Mouse (Mus musculus): ENCODE results near the gene Tssk4.

Tssk4 gene

DNA sequence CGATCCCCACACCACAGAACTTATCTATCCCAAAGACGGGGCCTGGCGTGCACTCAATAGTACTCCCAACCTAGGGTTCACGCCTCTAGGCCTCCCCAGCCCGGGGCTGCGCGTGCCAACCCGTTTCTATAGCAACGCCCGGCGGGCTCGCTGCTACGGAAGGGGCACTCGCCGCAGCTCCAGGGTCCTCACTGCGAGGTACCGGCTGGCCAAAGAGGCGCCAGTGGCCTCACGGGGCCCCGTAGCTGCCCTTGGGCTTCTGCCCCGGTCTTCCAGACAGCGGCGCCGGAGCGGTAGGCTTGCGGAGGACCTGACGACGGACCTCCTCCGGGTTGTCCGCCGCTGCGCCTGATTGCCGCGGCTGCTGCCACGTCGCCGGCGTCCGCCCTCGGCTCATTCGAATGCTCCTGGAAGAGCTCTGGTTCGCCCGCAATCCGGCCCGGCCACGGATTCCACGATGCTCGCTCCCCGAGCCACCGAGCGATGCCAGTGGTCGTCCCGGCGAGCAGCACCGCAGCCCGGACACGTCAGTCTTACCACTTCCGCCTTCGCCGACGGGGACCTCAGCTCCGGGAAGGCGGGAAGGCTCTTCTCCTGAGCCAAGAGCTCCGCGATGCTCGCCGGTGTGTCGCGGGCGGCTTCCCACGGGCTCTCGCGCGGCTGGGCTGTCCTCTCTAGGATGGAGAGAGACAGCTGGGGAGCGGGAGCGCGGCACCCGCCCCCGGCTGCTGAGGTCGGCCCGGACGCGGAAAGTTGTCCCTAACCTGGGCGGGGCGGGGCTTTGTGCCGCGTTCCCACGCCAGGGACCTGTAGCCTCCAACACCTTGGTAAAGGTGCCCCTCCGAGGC, 6.7 kb upstream of the Tssk4 start, which contains the start of gene Tm9sf1:
Gene Tm9sf1, minus strand, starts transcription at position 747 of the 848 bp plus-strand sequence.
- DNase-seq: peak; percentile 88 to 93

DNA sequence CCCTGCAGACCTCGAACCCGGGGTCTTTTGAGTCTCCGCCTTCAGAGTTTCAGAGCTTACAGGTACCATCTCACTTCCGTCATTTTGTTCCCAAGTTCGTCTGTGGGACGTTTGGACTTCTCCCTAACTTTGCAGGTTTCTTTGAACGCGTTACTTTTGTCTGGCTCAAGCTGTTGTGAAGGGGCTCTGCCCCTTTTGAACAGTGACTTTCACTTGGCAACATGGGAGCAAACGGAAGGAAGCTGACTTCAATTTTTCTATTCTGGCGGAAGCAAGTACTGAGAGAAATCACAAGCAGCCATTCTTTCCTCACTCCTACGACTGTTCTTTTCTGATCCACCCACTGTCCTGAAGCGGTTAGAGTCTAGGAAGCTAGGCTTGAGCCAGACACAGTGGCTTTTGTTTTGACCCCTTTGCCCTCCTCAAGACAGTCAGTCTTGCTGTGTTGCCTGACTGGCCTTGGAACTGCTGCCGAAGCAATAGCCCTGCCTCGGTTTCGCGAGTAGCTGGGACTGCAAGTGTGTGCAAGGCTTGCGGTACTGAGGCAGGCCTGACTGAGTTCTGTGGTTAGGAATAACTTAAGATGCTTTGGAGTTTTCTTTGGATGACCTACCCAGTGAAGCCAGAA, 5.6 kb upstream of the Tssk4 start:
- DNase-seq: peak; percentile 28 to 35

DNA sequence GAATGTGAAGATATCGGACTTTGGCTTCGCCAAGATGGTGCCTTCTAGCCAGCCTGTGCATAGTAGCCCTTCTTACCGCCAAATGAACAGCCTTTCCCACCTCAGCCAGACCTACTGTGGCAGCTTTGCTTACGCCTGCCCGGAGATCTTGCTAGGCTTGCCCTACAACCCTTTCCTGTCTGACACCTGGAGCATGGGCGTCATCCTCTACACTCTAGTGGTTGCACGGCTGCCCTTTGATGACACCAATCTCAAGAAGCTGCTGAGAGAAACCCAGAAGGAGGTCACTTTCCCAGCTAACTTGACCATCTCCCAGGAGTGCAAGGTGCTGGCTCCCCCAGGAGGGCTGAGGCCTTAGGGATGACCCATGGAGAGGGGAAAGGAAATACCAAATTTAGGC, 1.5 kb downstream of the Tssk4 start:
- no peak for DNase-seq

- no peak for DNase-seq
Observed at GRCm38 (mm10) chr14:55656935-55657334, 7.0 kb downstream of the Tssk4 start.

DNA sequence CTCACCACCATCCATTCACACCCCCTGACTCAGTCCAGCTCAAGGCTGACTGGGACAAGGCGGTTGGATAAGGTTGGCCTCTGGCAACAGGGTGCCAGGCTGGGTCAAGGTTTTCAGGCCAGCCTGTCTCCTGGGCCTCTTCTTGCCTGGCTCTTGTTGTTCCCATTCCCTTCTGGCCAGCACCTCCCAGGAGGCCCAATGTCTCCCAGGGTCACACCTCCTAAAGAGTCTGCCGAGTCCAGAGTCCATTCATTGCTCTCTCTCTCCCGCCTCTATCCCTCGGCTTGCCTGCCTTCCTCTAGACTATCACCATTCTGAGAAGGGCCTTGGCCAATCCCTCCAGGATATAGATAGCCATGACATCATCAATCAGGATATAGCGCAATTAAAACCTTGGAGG, 8.0 kb downstream of the Tssk4 start:
- DNase-seq: peak in 1 of 2 experiments; percentile 16

GRCm38 (mm10) chr14:55659960-55660573, 10.1 kb downstream of the Tssk4 start, which contains the start of gene Mdp1:
Gene Mdp1 (minus strand): TSS chr14:55660508.
- DNase-seq: peak; percentile 84 to 90

DNA sequence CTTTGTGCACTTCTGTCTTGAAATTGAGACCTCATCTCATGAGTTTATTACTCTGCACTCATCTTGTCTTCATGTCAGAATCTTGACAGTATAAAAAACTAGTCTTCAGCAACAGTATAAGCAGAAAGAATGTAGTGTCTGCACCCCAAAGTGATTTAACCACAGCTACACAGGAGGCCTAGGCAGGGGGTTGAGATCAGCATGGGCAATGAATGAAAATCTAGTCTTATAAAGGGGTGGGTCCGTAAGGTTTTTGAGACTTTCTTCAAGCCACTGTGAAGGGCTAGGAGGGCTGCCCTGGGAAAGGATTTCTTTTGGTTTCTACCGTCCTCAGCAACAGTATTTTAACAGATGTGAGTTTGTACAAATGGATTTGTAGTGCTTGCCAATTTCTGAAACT, 10.7 kb downstream of the Tssk4 start:
- DNase-seq: no peak

DNA sequence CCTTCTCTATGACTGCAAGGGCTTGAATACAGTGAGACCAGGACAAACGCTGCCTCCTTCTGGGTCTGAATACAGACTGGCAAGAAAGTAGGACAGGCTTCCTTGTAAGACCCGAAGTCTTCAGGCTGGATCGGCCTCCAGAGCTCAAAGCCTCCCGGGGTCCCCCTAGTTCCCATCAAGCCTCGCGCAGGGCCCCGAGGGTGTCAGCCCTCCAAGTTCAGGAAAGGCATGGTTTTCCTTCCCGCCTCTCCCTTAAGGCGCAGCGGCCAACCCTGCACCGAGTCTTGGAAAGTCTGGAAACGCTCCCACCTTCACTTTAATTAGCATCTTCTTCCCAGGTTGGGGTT, 21.5 kb downstream of the Tssk4 start:
- DNase-seq: no peak

DNA sequence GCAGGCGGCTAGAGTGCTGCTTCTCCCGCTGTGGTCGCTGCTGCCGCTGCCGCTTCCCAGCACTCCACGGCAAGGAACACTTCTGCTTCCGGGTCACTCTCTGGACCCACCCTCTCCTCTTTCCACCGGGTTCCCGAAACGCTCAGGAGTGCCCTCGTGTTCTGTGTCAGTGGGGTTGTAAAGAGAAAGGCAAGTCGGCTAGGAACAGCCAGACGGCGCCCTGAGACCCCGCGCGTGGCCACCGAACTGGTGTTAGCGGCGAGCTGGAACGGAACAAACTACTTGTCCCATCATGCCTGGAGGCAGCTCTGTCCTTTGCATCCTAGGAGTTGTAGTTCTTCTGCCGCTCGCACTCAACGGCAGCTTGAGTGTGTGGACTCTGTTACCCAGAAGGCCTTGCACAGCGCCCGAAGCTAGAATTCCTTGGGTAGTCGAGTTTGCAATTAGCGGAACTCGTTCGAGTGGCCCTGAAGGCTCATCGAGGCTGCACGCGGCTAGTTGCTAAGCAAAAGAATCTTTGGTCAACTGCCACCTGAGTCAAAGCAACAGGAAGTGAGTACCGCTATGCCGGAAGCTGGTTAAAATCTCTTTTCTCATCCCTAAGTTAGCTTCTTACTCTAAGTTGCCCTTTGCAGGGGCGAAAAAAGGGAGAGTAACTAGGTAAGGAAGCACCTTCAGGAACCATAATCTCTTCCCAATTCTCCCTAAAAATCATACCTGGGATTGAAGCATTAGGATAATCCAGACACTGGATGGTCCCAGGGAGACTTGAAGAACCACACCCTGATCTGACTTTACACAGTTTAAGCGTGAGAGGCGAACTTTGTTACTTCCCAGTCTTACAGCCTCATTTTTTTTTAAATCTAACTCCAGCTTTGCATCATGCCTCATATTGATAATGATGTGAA, 22.1 kb downstream of the Tssk4 start, which contains the start of the genes Gmpr2 and Nedd8:
Gene Gmpr2, plus strand, starts transcription at position 109 of the 908 bp plus-strand sequence.
Gene Nedd8, minus strand, starts transcription at position 292 of the 908 bp plus-strand sequence.
- peak; percentile 85 to 93 for DNase-seq

DNA sequence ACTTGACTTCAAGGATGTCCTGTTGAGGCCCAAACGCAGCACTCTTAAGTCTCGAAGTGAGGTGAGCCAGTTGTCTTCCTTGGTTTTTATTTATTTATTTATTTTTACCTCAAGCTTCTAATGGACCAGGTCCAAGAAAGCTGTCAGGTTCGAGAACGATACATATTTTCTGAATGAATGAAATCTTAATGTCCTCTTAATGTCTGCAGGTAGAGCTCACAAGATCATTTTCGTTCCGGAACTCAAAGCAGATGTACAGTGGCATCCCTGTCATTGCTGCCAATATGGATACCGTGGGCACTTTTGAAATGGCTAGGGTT, 22.7 kb downstream of the Tssk4 start:
- no peak for DNase-seq

DNA sequence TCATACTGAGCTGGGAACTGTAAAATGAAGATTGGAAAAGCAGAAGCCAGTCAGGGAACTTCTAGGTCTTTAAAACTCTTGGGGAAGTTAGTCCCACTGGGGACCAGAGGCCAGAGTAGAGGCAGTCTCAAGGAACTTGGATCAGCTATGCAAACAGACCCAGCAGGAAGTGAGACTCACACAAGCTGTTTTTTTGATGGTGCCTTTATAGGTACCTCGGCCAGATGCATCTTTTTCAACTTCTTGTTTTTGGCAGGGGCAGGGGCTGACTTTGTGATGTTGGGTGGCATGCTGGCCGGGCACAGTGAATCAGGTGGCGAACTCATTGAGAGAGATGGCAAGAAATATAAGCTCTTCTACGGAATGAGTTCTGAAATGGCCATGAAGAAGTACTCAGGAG, 27.6 kb downstream of the Tssk4 start:
- no peak for DNase-seq

DNA sequence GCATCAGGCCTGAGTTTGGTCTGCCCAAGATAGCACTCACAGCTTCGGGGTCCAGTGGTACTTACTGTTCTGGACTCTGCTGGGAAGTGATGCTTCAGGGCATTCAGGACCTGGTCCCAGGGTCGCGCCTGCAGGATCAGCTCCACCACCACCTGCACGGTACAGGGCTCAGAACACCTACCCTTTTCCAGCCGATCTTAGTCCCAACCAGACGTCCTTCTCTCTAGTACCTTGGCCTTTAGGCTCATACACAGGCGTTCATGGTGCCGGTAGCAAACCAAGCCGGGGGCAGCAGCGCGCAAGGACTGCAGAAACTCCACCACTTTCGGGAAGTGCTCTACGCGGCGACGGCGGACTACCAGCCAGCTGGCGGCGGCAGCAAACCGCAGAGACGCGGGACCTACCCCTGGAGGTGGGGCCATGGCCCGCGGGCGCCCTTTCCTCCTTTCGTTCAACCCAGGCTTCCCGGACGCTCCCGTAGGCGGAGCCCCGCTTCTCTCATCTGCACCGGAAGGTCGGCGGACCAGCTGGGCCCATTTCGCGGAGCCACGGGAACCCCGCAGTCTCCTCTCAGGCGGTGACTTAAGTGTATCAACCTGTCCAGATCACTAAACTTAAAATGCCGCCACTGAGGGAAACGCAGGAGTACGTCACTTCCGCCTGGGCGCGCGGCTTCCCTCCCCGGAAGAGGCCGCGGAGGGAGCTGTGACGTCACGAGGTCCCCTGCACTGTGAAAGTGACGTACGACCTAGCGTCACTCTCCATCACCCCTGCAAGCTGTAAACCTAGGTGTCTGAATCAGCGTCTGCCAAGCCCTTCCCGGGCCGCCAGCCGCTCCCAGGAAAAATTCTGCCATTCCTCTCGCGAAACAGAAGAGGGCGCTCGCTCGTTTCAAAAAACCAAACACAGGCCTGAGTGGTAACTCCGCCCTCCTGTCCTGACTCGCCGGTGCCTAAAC, 31.5 kb downstream of the Tssk4 start, which contains the start of gene Tinf2:
Gene Tinf2, minus strand, starts transcription at position 661 of the 958 bp plus-strand sequence.
- DNase-seq: peak; percentile 94 to 95

GRCm38 (mm10) chr14:55682118-55682493, 32.1 kb downstream of the Tssk4 start:
- no peak for DNase-seq

DNA sequence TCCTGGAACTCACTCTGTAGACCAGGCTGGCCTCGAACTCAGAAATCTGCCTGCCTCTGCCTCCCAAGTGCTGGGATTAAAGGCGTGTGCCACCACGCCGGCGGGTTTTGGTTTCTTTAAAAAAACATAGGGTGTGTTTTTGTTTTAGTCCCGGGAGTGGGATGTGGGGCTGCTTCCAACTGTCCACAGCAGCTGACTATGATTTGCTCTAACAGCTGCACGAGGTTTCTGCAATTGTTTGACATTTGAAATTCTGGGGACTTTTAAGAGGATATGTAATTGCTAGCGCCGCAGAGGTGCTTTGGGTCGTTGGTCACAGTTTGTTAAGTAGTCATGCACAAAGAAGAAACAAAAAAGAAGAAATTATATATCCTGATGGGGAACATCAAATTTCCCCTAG, 39.4 kb downstream of the Tssk4 start:
- DNase-seq: no peak

DNA sequence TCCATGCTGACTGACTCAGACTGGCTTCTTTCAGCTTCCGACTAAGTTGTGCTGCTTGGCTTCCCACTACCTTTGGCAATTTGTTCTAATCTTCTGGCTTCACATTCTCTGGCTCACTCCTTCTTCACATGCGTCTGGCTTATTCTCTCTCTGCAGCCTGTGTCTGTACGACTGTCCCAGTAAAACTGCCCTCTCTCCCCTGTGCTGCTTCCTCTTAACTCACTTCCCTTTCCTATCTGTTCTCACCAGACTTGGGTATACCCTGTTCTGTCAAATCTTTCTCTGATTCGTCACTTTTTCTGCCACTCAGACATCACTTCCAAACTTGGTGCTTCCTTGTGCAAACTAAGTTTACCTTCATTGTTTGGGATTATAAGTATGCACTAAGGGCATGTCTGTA, 47.2 kb downstream of the Tssk4 start:
- DNase-seq: no peak

DNA sequence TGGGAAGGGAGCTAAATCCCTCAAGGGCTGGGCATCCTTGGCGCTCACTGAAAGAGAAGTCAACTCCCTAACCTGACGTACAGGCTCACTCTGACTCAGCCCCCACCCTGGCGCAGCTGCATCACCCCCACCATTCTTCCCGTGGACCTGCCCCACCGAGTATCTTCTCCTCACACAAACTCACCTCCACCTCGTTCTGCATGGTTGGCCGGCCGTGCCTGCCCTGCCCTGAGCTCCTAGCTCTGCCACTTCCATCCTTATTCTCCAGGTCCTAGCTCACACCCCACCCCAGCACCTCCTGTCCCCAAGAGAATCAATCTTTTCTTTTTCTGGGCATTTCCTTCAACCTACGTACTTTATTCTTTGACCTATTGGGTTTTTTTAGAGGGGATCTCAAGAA, 51.1 kb downstream of the Tssk4 start:
- DNase-seq: peak; percentile 26 to 39
